Mouse (Mus musculus) C2C12 (cell line): ENCODE results near the gene Tapt1. TPM values are rescaled to one million over a fixed set of nuclear protein-coding genes. Genes with fewer than 3 reads are reported as not detected.

Experiments used
- H3K27me3 ChIP-seq: one replicate; pipeline ENCODE4 v1.6.1; 2011; ENCODE audit not compliant: control insufficient read depth, insufficient read depth, insufficient read length
- H3K36me3 ChIP-seq: one replicate; pipeline ENCODE4 v1.6.1; 2011; ENCODE audit not compliant: control insufficient read depth, insufficient read depth
- H3K4me3 ChIP-seq: one replicate; pipeline ENCODE4 v1.5.1; 2011; ENCODE audit warnings: mild to moderate bottlenecking, control low read depth; ENCODE audit not compliant: poor library complexity, insufficient read depth, severe bottlenecking
- H3K79me2 ChIP-seq: one replicate; pipeline ENCODE4 v1.6.1; 2011; ENCODE audit not compliant: control insufficient read depth, insufficient read depth
- H3K79me3 ChIP-seq: one replicate; pipeline ENCODE4 v1.6.1; 2011; ENCODE audit warnings: low read depth, control low read depth
- H3ac ChIP-seq: one replicate; pipeline ENCODE3; 2011; ENCODE audit warnings: low read depth; ENCODE audit not compliant: control insufficient read depth, insufficient read length
- CEBPB ChIP-seq: IDR thresholded peaks from one replicate; pipeline ENCODE4 v1.6.1; 2011; ENCODE audit warnings: low read depth, mild to moderate bottlenecking, control low read depth, moderate library complexity
- CTCF ChIP-seq: IDR thresholded peaks from one replicate; pipeline ENCODE4 v1.5.1; 2011; ENCODE audit not compliant: control insufficient read depth, insufficient read depth, insufficient read length
- FOSL1 ChIP-seq: IDR thresholded peaks from one replicate; pipeline ENCODE4 v1.8.0; 2011; ENCODE audit warnings: mild to moderate bottlenecking, low read length; ENCODE audit not compliant: poor library complexity, insufficient read depth, severe bottlenecking
- MAX ChIP-seq: IDR thresholded peaks from one replicate; pipeline ENCODE4 v1.6.1; 2011; ENCODE audit warnings: mild to moderate bottlenecking, control low read depth
- MYOD1 ChIP-seq: IDR thresholded peaks from one replicate; pipeline ENCODE4 v1.6.1; 2011; ENCODE audit warnings: low read depth; ENCODE audit not compliant: control insufficient read depth, insufficient read length
- MYOG ChIP-seq: IDR thresholded peaks from one replicate; pipeline ENCODE4 v1.6.1; 2011; ENCODE audit not compliant: control insufficient read depth, insufficient read length; ENCODE audit errors: extremely low read depth
- USF1 ChIP-seq: IDR thresholded peaks from one replicate; pipeline ENCODE4 v1.6.1; 2011; ENCODE audit warnings: low read depth, mild to moderate bottlenecking, control low read depth, moderate library complexity
- polyA plus RNA-seq: library from polyadenylated mRNA; unstranded; fragments of >200 nt; fragmentation: generic; extraction: Trizol; gene quantifications from one replicate; pipeline ENCODE4 v1.2.1, GENCODE M21; 2012; ENCODE audit warnings: missing spikeins

The Tapt1 gene
- polyA plus RNA-seq, 1 experiment, result 13.0 TPM

- Histone ChIP-seq H3K79me3 (peaks cover 3% of the 10 kb centered on the region), H3K4me3 (no peak overlapping the region), H3K27me3 (no peaks in the 10 kb centered on the region)
Measured at GRCm38 (mm10) chr5:44199109-44199508, 27.3 kb downstream of the Tapt1 start.

GRCm38 (mm10) chr5:44198471-44198870 is 28.0 kb downstream of the Tapt1 start:
- Histone ChIP-seq H3K79me2 (no peaks in the 10 kb centered on the region), H3K4me3 (no peak overlapping the region), H3K36me3 (peaks cover 9% of the 10 kb centered on the region), H3K79me3 (peaks cover 3% of the 10 kb centered on the region), H3ac (no peak overlapping the region), H3K27me3 (no peaks in the 10 kb centered on the region)
- TF ChIP-seq MYOD1 (no peak), CTCF (no peak), MYOG (no peak), FOSL1 (no peak), USF1 (no peak), CEBPB (no peak), MAX (no peak)

More at GRCm38 (mm10) chr5:44199109-44199508, 27.3 kb downstream of the Tapt1 start:
- TF ChIP-seq MAX (no peak), MYOG (no peak), USF1 (no peak), FOSL1 (no peak), CTCF (no peak), CEBPB (no peak), MYOD1 (no peak)
- Histone ChIP-seq H3ac (no peak overlapping the region), H3K36me3 (peaks cover 4% of the 10 kb centered on the region), H3K79me2 (no peaks in the 10 kb centered on the region)

- Histone ChIP-seq H3K27me3 (no peaks in the 10 kb centered on the region), H3K36me3 (peaks cover 15% of the 10 kb centered on the region), H3K79me3 (peaks cover 3% of the 10 kb centered on the region), H3K4me3 (no peak overlapping the region), H3ac (no peak overlapping the region), H3K79me2 (no peaks in the 10 kb centered on the region)
- TF ChIP-seq USF1, result no peak
Measured at GRCm38 (mm10) chr5:44197806-44198205, 28.6 kb downstream of the Tapt1 start.

DNA sequence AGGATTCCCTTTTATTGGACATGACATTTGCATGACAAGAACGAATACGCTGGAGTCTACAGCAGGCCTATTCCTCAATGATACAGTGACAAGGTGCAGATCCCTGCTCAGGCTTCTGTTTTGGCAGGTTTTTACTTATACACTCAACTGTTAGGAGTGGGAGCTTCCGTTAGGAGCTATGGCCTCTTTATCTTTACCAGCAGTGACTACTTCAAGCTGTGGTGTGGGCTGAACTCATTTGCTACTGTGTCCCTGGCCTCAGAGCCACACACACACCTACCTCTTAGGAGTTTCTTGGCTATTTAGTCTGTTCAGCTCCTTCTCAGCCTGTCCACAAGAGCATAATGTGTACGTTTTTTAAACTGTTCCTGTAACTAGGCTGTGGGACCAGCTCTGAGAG is 30.3 kb downstream of the Tapt1 start:
- TF ChIP-seq CEBPB, result no peak
- peaks cover 24% of the 10 kb centered on the region for H3K36me3 ChIP-seq

DNA sequence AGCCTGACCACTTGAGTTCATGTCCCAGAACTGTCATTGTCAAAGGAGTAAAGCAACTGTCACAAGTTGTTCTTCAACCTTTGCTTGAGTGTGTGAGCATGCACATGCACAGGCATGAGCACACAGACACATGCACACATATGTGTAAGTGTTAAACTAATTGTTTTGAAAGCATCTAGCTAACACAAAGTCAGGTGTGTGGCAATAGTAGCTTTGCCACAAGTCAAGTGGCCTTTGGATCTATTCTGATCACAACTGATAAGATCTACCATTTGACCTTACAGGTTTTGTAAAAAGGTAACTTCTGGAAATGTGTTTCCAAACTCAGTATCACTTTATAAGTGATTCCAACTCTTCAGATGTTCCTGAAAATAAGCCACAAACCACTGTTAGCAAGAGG is 39.1 kb downstream of the Tapt1 start:
- Histone ChIP-seq H3K36me3 (peaks cover 54% of the 10 kb centered on the region), H3K27me3 (no peaks in the 10 kb centered on the region), H3K79me2 (no peaks in the 10 kb centered on the region), H3K4me3 (no peak overlapping the region), H3K79me3 (no peaks in the 10 kb centered on the region), H3ac (no peak overlapping the region)
- TF ChIP-seq USF1 (no peak), MYOD1 (no peak), FOSL1 (no peak), CTCF (no peak), MAX (no peak), MYOG (no peak), CEBPB (no peak)

More for the DNA sequence above, 30.3 kb downstream of the Tapt1 start:
- Histone ChIP-seq H3ac (no peak overlapping the region), H3K4me3 (no peak overlapping the region), H3K27me3 (no peaks in the 10 kb centered on the region), H3K79me2 (no peaks in the 10 kb centered on the region), H3K79me3 (peaks cover 3% of the 10 kb centered on the region)

- H3K79me2 ChIP-seq, result no peaks in the 10 kb centered on the region
Measured at GRCm38 (mm10) chr5:44181669-44182068, 44.8 kb downstream of the Tapt1 start.

GRCm38 (mm10) chr5:44180450-44180849 is 46.0 kb downstream of the Tapt1 start:
- no peaks in the 10 kb centered on the region for H3K79me3 ChIP-seq
- TF ChIP-seq USF1 (no peak), MYOG (no peak), CEBPB (no peak), FOSL1 (no peak), MAX (no peak)
- no peaks in the 10 kb centered on the region for H3K79me2 ChIP-seq
- H3K4me3 ChIP-seq, result no peak overlapping the region
- no peaks in the 10 kb centered on the region for H3K27me3 ChIP-seq
- peaks cover 55% of the 10 kb centered on the region for H3K36me3 ChIP-seq
- H3ac ChIP-seq, result no peak overlapping the region

More at GRCm38 (mm10) chr5:44181669-44182068, 44.8 kb downstream of the Tapt1 start:
- peaks cover 58% of the 10 kb centered on the region for H3K36me3 ChIP-seq
- no peak overlapping the region for H3K4me3 ChIP-seq
- H3ac ChIP-seq, result no peak overlapping the region
- H3K79me3 ChIP-seq, result no peaks in the 10 kb centered on the region
- no peaks in the 10 kb centered on the region for H3K27me3 ChIP-seq
- TF ChIP-seq MAX (no peak), MYOD1 (no peak), FOSL1 (no peak)
